Mouse (Mus musculus): Measurements from ENCODE around the gene Gm9044.
"Not testable (repeated sequence)": the region's sequence is repeated elsewhere in the genome, so short reads cannot be mapped to it uniquely, and the experiment has no call there.

Gm9044 gene

DNA sequence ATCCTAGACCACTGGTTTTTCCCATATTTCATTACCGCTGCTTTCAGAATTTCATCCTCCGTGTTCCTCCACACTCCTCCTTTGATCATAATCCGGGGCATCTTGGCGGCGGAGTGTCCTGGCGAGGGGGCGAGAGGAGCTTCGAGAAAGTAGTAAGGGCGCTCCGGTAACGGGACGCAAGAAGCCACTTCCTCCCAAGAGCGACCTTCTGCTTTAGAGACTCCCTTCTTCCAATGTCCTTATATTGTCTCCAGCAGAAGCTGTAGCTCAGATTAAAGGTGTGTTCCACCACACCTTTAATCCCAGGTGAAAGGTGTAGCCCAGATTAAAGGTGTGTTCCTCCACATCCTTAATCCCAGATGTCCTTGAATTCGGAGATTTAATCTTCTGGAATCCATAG, at the start of gene Gm9044:
Gene Gm9044, minus strand, starts transcription at position 101 of the 400 bp plus-strand sequence.
- DNase-seq (ENCODE audit: low spot score in 2 of 2) = not testable (repeated sequence)

DNA sequence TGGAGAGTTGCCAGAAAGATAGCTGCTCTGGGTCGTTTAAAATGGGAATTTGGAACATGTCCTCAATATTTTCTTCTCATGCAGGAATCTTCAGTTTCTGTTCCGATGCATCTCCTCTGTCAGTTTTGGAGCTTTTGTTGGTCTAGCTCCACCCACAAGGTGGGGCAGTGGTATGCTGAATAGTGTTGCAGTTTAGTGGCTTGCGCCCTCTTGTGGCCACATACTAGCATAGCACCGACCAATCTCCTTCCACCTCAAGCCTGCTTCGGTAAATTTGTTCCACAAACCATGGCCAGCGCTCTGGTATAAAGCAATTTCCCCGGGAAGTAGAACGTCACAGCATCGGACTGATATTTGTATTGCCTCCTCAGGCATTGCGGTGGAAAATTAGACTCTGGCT, 38.2 kb upstream of the Gm9044 start:
- DNase-seq (ENCODE audit: low spot score in 2 of 2) = peak; percentile 40 to 67

DNA sequence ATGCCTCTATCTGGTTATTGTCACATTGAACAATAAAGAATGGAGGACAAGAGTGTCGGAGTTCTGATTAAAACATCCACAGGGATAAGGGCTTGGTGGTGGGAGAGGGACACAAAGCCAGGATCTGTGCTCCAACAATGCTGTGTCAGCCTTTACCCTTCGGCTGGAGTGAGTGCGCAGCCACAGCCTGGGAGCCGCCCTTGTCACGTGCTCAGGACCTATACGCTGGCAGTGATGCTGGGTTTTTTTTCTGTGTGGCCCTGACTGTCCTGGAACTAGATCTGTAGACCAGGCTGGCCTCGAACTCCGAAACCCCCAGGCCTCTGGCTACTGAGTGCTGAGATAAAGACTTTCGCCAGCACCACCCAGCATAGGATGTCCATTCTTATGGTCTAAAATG, 37.3 kb upstream of the Gm9044 start:
- DNase-seq (ENCODE audit: low spot score in 2 of 2) = no peak

DNA sequence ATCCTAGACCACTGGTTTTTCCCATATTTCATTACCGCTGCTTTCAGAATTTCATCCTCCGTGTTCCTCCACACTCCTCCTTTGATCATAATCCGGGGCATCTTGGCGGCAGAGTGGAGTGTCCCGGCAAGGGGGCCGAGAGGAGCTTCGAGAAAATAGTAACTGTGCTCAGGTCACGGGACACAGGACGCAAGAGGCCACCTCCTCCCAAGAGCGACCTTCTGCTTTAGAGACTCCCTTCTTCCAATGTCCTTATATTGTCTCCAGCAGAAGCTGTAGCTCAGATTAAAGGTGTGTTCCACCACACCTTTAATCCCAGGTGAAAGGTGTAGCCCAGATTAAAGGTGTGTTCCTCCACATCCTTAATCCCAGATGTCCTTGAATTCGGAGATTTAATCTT, 21.8 kb upstream of the Gm9044 start, which contains the start of gene Gm9049:
Gene Gm9049, minus strand, starts transcription at position 101 of the 400 bp plus-strand sequence.
- DNase-seq (ENCODE audit: low spot score in 2 of 2) = not testable (repeated sequence)

DNA sequence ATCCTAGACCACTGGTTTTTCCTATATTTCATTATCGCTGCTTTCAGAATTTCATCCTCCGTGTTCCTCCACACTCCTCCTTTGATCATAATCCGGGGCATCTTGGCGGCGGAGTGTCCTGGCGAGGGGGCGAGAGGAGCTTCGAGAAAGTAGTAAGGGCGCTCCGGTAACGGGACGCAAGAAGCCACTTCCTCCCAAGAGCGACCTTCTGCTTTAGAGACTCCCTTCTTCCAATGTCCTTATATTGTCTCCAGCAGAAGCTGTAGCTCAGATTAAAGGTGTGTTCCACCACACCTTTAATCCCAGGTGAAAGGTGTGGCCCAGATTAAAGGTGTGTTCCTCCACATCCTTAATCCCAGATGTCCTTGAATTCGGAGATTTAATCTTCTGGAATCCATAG, 16.4 kb upstream of the Gm9044 start, which contains the start of gene Gm9048:
Gene Gm9048, minus strand, starts transcription at position 101 of the 400 bp plus-strand sequence.
- not testable (repeated sequence) for DNase-seq (ENCODE audit: low spot score in 2 of 2)

DNA sequence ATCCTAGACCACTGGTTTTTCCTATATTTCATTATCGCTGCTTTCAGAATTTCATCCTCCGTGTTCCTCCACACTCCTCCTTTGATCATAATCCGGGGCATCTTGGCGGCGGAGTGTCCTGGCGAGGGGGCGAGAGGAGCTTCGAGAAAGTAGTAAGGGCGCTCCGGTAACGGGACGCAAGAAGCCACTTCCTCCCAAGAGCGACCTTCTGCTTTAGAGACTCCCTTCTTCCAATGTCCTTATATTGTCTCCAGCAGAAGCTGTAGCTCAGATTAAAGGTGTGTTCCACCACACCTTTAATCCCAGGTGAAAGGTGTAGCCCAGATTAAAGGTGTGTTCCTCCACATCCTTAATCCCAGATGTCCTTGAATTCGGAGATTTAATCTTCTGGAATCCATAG, 10.9 kb upstream of the Gm9044 start, which contains the start of gene Gm9046:
Gene Gm9046, minus strand, starts transcription at position 101 of the 400 bp plus-strand sequence.
- DNase-seq (ENCODE audit: low spot score in 2 of 2) = not testable (repeated sequence)

DNA sequence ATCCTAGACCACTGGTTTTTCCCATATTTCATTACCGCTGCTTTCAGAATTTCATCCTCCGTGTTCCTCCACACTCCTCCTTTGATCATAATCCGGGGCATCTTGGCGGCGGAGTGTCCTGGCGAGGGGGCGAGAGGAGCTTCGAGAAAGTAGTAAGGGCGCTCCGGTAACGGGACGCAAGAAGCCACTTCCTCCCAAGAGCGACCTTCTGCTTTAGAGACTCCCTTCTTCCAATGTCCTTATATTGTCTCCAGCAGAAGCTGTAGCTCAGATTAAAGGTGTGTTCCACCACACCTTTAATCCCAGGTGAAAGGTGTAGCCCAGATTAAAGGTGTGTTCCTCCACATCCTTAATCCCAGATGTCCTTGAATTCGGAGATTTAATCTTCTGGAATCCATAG, 5.5 kb upstream of the Gm9044 start, which contains the start of gene Gm9045:
Gene Gm9045, minus strand, starts transcription at position 101 of the 400 bp plus-strand sequence.
- DNase-seq (ENCODE audit: low spot score in 2 of 2) = not testable (repeated sequence)

DNA sequence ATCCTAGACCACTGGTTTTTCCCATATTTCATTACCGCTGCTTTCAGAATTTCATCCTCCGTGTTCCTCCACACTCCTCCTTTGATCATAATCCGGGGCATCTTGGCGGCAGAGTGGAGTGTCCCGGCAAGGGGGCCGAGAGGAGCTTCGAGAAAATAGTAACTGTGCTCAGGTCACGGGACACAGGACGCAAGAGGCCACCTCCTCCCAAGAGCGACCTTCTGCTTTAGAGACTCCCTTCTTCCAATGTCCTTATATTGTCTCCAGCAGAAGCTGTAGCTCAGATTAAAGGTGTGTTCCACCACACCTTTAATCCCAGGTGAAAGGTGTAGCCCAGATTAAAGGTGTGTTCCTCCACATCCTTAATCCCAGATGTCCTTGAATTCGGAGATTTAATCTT, 5.3 kb downstream of the Gm9044 start, which contains the start of gene Gm9040:
Gene Gm9040, minus strand, starts transcription at position 101 of the 400 bp plus-strand sequence.
- not testable (repeated sequence) for DNase-seq (ENCODE audit: low spot score in 2 of 2)

DNA sequence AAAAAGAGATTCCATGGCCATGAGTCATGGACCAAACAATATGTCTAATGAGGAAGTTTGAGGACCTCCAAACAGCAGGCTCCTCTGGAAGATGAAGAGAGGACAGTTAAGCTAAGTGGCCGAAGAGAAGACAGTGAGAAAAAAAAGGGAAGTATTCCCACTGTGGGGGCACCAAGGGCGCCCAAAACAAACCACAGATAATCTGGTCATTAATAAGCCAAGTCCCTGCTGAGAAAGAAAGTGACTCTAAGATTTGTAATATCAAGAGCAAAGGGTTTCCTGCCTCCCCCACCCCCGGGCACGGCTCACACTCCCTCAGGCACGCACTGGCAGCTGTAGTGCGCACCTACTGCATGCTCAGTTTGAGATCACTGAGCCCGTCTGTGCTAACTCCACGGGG, 13.2 kb downstream of the Gm9044 start:
- no peak for DNase-seq (ENCODE audit: low spot score in 2 of 2)

DNA sequence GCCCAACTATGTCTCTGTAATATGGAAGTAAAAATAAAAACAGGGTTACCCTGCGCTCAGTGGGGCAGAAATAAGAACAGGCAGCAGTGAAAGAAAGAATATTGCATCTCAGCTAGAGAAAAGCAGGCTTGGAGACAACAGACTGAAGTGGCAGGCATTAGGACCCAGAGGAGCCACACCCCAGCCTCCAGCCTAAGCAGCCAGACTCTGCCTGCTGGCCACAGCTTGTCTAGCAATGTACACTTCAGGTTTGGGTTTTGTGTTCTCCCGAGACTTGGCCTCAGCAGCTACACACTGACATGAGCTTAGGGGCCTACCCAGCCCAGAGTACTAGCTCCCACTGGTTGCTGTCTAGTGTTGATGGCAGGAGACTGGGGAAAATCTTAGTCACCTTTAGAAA, 30.1 kb downstream of the Gm9044 start:
- DNase-seq (ENCODE audit: low spot score in 2 of 2) = not testable (repeated sequence)

DNA sequence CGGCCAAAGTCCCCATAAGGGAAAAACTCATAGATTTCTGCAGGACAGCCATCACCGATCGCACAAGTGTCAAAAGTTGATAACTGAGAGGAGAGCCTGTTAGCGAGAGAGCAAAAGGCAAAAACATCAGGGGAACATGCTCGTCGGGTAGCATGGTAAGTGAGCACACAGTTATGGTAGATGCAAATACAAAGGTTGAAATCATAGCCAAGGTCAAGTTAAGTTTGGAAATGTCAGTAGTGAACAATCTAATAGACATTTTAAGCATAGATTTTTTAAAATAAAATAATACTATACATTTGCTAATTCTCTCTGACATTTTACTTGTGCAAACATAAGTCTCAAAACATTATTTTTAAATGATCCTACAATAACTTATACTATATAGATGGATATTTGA, 37.3 kb downstream of the Gm9044 start, which contains the start of gene Iltifb:
Gene Iltifb, minus strand, starts transcription at position 101 of the 400 bp plus-strand sequence.
- no peak for DNase-seq (ENCODE audit: low spot score in 2 of 2)

DNA sequence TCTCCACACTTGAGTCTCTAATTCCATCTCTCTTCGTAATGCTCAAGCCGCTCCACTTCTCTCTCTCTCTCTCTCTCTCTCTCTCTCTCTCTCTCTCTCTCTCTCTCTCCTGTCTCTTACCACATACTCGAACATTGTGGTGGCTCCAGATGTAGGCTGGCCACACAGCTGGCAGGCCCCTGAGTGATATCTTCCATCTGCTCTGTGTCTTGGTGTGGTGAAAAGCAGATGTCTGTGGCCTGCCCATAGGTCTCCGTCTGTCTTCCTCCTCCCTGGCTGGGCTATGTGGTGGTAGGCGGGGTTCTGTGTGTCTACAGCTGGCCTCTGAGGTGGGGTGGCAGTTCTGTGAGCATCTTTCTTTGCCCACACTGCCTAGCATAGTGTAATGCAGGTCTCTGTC, 49.2 kb downstream of the Gm9044 start:
- DNase-seq (ENCODE audit: low spot score in 2 of 2) = not testable (repeated sequence)

DNA sequence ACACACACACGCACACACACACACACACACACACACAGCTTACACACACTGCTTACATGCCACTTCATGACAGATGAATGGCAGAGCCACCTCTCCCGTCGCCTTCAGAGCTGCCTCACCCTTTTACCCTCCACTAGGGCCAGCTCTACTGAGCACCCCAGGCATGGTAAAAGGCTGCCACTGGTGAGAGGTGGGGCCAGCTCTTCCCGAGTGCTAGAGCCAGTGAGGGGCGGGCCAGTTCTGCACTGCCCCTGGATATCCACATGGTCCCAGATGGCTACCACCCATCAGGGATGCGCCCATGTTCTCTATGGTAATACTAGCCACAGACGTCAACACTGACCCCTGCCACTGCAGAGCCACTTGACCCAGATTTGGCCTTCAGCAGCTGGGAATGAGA, 49.6 kb downstream of the Gm9044 start:
- not testable (repeated sequence) for DNase-seq (ENCODE audit: low spot score in 2 of 2)

All from spleen, postnatal 14 days (tissue).